Mouse (Mus musculus) erythroid progenitor cell, adult 5-6 weeks (primary cell): Measurements from ENCODE around the gene Wfdc12. TPM values are rescaled to one million over a fixed set of nuclear protein-coding genes. Genes with fewer than 3 reads are reported as not detected.

Experiments used
- ATAC-seq: replicated peaks from 2 replicates; pipeline ENCODE4 v1.8.0; 2016; ENCODE audit warnings: moderate number of reproducible peaks, mild to moderate bottlenecking, moderate TSS enrichment, inconsistent platforms; ENCODE audit not compliant: poor library complexity, low FRiP score, severe bottlenecking
- total RNA-seq, 2 experiments: library from RNA; stranded (forward) in 1 of 2; stranded (reverse) in 1 of 2; fragments of 150-400 nt in 1 of 2; fragments of 186-747, 209-891 nt in 1 of 2; gene quantifications; 2 replicates each; pipeline versions ENCODE4 v1.2.3 to v1.2.4; 2015 to 2017; ENCODE audit warnings: low replicate concordance in 2 of 2

Gene Wfdc12
- total RNA-seq, 2 experiments from 2014 or later, result not detected

DNA sequence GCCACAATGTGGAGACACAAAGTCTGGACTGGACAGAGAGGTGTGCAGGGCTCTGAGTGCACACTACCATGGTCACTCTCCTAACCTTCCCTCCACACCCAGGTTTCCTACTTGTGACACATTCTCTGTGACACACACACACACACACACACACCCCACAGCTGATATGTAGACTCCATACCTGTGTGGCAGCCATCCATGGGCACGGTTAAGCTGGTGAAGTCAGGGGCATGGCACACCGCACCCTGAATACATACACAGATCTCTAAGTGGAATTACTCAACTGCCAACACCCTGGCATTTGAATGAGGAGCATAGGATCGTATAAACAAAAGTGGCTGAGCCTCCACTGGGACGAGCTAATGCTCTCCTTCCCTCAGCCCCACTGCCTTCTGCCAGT, 9.6 kb downstream of the Wfdc12 start:
- no peak for ATAC-seq

DNA sequence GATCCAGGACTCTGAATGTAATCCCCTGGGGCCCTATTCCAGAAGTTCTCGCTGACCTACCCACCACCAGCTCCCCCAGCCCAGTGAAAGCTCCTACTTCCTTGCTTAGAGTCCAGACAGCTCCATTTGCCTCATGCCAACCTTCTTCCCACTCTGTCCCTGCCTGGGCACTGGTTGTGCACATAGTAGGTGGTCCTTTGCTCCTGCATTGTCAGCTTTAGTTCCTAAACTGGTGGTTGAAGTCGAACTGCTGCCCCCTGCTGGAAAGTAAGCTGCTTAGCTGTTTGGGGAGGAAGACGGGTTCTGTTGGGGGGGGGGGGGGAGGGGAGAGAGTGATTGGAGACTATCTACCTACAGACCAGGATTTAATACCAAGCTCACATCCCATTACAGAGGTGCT, 10.3 kb downstream of the Wfdc12 start:
- no peak for ATAC-seq

DNA sequence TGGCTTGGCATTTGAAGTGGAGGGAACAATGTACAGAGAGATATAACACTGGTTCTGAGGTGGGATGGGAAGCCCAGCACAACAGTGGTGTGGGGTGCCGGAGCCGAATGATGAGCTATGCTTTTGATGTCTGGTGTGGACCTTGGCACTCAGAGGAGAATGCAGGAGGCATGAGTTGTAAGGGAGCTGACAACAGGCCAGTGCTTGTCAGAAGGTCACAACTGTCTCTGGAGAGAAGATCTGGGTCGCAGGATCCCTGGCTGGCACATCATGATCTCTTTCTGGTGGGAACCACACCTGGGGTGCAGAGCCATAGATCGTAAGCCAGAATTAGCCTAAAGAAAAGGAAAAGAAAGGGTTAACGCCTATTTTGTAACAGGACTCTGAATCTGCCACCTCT, 12.6 kb downstream of the Wfdc12 start:
- no peak for ATAC-seq

DNA sequence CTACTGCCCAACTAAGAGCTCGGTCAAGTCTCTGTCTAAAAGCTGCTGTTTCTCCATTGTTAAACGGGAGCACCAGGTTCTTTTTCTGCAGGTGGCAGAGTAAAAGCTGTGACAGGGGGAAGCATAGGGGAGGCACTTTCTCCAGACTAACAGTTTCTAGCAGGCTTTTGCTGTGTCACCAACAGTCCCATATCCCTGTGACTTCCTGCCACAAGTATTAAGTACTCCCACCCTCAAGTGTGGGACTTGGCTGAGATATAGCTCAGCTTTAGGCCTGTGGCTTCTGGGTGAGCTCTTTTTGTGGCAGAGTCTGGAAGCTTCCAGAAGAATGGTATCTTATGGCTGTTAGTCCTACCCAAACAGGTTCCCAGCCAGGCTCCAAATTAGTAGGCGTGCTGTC, 14.6 kb downstream of the Wfdc12 start:
- ATAC-seq, result no peak

DNA sequence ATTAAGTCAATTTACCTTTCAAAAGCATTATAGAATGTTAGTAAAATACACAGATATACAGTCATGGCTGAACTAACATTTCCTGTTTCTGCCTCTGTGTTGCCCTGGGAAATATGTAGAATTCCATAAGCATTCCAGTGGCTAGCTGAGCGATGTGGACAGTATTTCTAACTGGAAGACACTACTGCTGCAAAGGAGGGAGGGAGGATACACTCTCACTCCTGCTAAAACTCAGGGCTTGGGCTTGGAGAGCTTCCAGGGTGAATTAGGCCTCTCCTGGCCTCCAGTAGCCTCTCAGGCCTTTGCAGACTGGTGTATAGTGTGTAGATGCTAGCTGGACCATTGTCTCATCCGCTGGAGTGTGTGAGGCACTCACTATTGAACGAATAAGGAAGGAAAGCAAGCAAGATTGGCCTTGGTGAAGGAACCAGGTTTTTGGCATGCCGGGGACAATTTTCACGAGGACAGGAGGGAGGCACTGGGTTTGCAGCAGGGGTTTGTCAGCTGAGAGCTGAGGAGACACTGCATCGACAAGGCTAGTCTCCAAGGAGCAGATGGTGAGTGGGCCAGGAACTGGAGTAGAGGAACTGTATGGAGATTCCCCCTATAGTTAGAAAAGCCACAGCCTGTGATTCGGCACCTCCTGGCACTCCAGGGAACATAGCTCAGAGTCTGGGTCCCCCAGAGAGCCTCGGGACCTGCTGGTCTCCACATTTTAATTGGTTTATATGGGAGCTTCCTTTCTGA, 15.6 kb downstream of the Wfdc12 start:
- no peak for ATAC-seq

DNA sequence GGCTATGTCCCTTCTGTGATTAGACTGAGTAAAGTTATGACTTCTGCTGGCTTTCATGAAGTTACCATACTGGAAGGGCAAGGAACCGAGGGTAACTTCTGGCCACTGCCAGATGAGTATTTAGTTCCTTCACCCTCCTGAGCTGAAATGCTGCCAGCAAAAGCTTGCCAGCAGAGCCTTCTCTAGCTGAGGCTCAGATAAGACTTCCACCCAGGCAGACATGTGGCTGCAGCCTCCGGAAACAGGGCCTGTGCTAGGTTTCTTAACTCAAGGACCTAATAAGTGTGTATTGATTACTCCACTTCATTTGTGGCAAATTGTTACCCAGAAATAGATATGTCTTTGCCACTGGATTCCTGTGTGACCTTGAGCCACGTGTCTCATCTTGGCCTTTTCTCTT, 17.0 kb downstream of the Wfdc12 start:
- no peak for ATAC-seq

DNA sequence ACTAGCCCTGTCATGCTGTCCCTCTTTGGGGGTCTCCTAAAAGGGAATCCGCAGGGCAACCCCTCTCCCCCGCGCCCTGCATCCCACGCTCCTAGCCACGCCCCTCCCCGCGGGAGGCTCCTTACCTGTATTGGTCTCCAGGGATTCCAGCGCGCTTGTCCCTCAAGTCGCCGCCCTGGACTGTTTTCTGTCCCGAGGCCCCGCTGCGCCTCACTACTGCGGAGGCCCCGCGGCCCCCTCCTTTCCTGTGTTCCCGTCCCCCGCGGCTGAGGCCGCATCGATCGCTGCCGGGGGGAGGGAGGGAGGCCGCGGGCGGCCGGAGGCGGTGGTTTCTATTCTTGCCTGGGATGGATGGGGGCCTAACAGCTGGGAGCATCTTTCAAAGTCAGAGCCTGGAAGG, 19.5 kb downstream of the Wfdc12 start, which contains the start of gene Kcns1:
TSS of gene Kcns1 (minus strand) at position 212 of the 400 bp plus-strand sequence.
- no peak for ATAC-seq

DNA sequence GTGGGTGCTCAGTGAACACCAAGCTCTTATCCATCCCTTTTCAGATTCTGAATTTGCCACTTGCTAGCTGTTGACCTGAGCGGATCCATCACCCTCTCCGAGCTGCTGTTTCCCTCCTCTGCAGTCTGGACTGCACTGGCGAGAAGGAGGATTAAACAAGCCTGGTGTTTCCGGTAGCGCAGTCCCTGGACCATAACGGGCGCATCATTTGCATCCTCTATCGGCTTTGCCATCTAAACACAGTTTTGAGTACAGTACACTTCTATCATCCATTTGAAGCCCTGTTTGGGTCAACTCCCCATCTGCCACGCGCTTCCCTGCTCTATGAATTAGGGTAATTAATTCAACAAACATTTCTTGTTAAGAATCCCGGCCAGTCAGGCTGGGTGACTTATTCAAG, 20.1 kb downstream of the Wfdc12 start:
- no peak for ATAC-seq

DNA sequence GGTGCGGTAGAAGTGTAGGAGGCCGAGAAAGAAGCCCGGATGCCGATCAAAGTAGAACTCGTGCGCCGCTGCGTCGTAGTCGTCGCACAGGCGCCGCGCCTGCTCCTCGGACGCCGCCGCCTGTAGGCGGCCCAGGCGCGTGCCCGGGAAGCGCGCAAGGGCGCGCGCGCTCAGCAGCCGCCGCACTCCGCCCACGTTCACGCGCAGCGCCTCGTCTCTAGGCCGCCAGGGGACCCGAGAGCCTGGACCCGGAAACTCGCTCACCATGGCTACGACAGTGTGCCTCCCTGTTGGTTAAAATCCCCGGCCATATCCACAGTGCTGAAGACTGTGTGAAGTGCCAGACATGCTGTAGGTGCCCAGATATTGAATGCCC, 21.8 kb downstream of the Wfdc12 start:
- ATAC-seq, result no peak

DNA sequence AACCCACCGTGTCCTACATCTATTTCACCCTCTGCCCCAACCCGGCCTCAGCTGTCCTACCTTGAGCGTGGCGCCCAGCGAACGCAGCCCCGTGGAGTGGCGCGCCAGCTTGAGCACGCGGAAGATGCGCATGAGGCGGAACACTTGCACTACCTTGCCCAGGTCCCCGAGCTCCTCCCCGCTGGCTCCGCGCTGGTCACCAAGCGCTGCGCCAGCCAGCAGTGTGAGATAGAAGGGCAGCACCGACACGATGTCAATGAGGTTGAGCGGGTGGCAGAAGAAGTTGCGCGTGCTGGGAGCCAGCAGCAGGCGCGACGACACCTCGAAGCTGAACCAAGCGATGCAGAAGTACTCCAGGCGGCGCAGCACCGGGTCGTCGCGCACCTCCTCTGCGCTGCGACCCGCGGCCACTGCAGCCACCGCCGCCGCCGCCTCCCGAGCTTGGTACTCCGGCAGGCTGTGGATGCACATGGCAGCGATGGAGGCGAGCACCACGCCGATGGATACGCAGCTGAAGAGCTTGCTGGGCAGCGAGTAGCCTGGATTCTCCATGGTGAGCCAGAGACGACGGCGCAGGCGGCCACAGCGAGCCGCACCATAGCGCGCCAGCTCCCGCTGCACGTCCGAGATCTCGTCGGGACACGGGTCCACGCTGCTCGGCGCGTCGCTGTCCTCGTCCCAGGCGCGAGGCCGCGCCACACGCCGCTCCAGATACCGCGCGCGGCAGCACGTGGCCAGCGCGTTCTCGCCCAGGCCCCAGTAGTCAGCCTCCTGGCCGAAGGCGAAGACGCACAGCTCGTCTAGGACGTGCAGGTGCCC, 22.4 kb downstream of the Wfdc12 start:
- no peak for ATAC-seq

DNA sequence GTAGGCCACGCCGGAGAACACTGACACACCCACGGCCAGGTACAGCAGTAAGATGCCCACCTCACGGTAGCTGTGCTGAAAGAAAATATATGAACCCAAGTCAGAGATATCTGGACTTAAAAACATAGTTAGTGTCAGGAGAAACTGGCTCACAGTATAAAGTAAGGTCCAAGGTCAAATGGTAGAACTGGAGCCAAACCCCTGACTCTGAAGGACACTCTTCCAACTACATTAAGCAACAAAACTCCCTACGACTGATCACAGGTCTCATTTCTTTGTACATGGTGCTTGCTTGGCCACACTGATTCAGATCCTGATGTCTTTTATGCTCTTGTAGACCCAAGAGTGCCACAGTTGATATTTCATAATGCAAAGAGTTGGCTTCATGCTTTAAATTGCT, 25.5 kb downstream of the Wfdc12 start:
- no peak for ATAC-seq

DNA sequence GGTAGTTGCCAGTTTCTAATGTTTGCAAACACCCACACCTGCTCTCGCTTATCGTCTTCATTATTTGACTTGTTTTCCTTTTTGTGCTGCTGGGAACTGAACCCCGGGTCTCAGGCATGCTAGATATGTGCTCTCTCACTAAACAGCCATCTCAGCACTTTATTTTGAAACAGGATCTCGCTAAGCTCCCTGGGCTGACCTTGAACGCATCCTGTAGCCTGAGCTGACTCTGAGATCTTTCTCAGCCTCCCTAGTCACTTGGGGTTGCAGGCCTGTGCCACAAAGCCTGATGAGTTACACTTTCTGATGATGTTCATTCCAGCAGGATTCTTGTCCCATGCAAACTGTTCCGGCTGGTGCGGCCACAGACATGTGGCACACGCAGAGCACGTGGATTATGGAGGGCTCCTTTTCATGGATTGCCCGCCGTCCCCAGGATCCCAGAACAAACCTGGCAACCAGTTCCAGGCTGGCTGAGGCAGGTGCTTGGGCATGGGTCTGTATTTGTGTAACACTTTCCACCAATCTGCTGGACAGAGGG, 28.8 kb downstream of the Wfdc12 start:
- ATAC-seq, result no peak

DNA sequence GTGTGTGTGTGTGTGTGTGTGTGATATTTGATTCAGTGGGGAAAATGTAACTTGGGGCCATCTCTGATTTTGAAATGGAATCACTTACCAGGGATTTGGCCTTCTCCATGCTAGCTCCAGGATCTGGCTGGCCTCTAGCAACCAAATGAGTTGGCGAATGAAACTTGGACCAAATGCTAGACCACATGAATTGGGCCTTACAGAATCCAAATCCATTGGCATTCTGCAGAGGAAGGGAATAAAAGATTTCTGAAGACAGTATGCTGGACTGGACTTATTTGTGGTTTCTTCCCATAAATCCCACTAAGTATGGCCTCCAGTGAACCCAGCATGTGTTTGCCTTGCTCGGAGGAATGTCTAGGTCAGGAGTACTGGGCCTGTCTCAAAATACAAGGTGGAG, 31.6 kb downstream of the Wfdc12 start:
- no peak for ATAC-seq

DNA sequence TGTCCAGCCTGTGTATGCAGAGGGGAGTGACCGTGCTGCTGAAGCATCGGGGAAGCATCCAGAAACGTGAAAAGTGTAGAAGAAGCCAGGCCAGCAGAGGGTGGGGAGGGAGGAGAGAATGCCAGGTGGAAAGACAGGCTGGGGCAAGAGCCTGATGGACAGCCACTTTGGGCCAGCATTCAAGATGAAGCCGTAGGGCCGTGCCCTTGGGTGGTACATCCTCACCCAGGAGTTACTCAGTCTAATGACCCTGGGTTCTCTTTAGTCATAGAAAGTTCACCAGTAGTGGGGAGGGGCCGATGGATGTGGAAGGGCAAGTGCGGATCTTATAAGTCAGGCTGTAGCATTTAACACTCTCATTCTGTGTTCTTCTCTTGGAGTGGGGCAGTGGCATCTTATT, 34.2 kb downstream of the Wfdc12 start:
- ATAC-seq, result no peak

DNA sequence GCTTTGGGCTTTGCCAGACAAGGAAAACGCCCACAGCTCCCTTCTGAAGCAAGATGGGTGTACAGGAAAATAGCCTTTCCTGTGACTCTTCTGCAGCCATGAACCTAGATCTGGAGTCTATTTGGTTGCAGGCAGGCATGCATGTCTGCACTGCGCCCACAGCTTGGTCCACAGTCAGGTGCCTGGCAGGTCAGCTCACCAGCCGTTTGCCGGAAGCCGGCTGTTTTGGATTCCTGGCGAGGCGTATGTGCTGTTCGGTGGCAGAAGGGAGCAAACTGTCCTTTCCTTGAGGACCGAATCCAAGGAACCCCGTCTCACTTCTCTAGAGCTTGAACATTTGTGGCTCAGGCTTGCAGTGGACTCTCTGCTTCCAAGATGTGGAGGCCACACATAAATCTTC, 36.4 kb downstream of the Wfdc12 start:
- ATAC-seq, result no peak

DNA sequence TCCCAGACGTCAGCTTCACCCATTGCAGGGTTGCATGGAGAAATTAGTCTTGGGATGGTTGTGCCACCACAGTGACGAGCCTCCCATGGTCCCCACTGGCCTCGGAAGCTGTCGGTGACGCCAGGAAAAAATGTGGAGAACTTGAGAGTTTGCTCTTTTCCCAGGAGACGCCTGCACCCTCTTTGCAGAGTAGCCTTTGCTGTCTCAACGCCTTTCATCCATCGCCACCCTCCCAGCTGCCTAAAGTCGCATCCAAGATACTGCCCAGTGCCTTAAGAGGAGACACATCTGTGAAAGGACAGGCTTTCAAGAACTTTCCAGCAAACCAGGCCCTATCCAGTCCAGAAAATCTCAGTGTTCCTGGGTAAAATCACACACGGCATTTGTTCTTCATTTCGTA, 38.1 kb downstream of the Wfdc12 start:
- no peak for ATAC-seq

DNA sequence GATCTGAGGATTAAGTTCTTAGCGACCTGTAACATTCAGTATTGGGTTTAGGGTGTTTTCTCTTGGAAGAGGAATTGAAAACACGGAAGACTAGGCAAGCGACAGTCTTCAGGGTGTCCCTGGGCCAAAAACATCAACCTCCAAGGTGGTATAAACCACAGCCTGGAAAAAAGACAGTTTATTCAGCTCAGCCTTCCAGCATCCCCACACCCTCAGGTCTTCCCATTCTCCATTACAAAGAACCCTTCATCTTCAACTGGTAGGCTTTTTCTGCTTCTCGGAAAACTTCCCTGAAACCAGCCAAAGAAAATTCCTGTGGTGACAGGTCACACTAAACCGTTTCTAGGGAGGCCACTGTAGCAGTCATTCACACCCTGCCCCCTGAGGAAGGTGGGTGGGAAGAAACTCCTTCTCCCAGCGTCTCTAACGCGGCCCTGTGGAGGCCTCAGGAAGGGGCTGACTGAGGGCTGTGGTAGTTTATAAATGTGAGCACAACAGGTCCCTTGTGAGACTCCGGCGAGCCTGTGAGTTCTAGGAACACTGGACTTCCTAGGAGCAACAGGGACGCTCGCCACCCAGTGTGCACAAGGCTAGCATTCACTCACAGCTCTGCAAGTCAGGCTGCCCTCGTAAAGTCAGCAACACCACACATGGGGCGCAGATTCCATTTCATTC, 40.2 kb downstream of the Wfdc12 start:
- no peak for ATAC-seq

DNA sequence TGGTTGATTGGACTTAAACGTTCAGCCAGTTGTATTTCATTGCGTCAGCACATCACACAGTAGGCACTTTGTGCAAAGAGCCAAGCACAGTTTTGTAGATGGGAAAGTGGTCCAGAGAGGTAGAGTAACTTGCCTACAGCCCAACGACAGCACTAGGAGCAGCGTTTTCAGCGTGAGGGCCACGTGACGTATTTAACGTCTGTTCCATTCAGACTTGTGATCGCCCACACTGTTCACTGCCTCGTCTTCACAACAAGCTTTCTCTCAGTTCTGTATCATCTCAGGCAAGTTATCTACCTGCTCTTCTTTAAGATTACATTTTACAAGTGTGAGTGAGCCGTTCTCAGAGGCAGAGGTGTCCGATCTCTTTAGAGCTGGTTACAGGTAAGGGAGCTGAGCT, 43.9 kb downstream of the Wfdc12 start:
- no peak for ATAC-seq

DNA sequence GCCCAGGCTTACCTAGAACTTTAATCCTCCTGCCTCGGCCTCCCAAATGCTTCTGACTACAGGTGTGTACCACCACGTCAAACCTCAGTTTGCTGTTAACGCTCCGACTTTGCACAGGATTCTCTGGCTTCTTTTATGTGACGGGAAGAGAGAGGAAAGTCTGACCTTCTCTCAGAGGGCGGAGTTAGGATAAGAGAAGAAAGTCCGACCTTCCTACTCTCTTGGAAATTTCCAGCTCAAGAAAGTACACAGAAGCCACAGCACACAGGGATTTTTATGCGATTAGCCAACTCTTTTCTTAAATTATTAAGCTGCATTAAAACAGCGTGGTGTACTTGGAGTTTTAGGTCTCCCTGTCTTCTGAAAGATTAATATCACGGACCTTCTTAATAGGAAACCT, 45.9 kb downstream of the Wfdc12 start:
- no peak for ATAC-seq

DNA sequence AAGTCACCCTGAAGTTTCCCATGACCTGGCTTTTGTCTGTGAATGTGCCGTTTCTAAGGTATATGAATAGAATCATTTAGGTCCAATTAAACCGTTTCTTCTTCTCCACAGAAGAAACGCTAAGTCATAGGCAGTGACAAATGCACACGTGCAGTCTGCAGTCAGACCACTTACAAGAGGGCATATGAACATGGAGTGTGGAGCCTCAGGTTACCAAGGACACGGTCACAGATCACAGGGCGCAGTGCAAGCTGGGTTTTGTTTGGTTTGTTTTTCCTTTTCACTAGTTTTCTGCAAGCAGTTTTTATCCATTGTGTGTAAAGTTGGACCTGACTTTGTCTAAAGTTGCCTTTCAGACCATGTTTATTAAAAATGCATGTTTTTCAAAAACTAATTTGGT, 46.4 kb downstream of the Wfdc12 start:
- no peak for ATAC-seq

DNA sequence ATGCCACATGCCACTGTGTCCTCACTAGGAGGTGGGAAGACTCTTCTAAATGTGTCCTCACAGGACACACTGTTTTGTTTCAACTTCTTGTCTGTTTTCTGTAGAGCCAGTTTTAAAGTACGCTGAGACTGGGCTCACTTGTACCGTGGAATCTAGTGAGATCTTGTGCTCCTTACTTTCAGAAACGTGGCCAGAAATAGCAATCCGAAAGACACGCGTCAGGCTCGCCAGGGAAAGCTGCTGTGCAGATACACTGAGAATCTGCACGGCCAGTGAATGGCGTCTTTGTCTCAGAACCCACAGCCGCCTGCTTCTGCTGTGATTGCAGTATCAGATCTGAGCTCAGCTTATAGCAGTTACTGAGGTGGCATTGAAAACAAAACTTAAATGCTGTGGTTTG, 48.4 kb downstream of the Wfdc12 start:
- ATAC-seq, result no peak
